Mouse (Mus musculus) left cerebral cortex, postnatal 14 days (tissue): ENCODE results near the gene Abraxas2. TPM values are rescaled to one million over a fixed set of nuclear protein-coding genes. Genes with fewer than 3 reads are reported as not detected.
A peak's percentile ranks its signal among the peaks of the same experiment; 100 is the strongest.

ENCODE experiments used
- DNase-seq, 2 experiments: peaks; one replicate each; pipeline ENCODE4 v3.0.0; 2021 to 2022; ENCODE audit warnings: low spot score in 2 of 2, mixed read lengths in 1 of 2
- intact Hi-C: fragments of 180-260 bp; cut with DNase I; formaldehyde crosslinking; loops from one replicate; pipeline ENCODE4 v1.15.1; 2025
- total RNA-seq, 2 experiments: library from RNA; stranded (reverse); gene quantifications; 2 replicates each; pipeline ENCODE4 v1.2.3; 2021

The Abraxas2 gene
- total RNA-seq, 2 experiments from 2014 or later: 24.9 to 28.2 TPM

GRCm38 (mm10) chr7:132843152-132843551 is 15.9 kb upstream of the Abraxas2 start:
- no peak for DNase-seq
- intact Hi-C loops: no loop called here

DNA sequence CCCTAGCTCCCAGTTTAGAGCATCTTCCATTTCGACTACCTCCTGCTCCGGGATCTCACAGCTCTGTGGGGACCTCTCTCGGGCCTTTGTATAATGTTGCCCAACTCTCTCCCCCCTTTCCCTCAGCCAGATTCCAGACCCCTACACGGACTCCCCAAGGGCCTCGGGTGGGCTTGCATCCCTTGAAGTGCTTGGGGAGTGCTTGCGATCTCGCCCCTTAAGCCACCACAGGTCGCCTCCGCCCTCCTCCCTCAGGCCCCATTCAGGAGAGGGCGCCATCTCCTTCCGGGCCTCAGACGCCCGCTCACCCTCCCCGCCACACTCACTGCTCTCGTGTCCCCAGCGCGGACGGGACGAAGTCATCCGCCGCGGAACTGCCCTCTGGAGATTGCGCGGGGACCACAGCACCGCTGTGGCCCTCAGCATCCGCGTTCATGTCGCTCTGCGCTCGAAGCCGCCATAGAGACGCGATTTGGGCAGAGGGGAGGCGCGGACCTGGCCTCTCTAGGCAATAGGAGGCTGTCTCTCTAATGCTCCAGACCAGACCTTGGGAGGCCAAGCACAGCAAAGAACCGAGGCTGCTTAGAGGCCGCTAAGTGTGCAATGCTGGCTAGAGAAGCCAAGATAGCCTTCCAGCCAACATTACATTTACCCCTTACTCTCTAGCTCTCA is 6.7 kb upstream of the Abraxas2 start, which contains the start of gene Eef1akmt2:
Eef1akmt2 (minus strand) TSS at position 501 of the 672 bp plus-strand sequence.
- DNase-seq: peak; percentile 80 to 84
- intact Hi-C loops: loop anchor here (5.0 kb wide), 2 partner anchors 40 to 195 kb away; partner anchors contain the start of gene Fam53b

DNA sequence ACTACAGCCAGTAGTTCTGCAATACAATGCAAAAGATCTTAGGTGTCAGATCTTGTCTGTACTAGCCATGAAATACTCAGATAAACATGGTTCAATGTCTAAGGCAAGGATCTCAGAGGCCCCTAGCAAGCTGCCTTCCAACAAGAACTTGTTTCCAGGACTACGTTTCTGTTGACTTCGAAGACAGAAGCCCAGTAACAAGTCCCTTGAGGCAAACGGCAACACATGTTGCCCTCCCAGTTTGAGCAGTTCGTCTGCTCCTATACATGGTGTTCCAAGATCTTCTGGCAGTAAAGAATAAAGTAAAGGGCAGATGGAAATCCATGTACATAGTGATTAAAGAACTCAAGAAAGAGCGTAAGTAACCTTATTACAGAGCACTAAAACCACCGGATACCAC is 5.7 kb upstream of the Abraxas2 start:
- intact Hi-C loops: loop anchor here (5.0 kb wide), 2 partner anchors 41 to 196 kb away; partner anchors contain the start of gene Fam53b
- no peak for DNase-seq

- intact Hi-C loops: loop anchor here (5.0 kb wide), 2 partner anchors 42 to 197 kb away; partner anchors contain the start of gene Fam53b
- peak in 1 of 2 experiments; percentile 33 for DNase-seq
These were observed 5.1 kb upstream of the Abraxas2 start for GRCm38 (mm10) chr7:132853946-132854345.

GRCm38 (mm10) chr7:132856083-132856482 is 2.9 kb upstream of the Abraxas2 start:
- intact Hi-C loops: no loop called here

DNA sequence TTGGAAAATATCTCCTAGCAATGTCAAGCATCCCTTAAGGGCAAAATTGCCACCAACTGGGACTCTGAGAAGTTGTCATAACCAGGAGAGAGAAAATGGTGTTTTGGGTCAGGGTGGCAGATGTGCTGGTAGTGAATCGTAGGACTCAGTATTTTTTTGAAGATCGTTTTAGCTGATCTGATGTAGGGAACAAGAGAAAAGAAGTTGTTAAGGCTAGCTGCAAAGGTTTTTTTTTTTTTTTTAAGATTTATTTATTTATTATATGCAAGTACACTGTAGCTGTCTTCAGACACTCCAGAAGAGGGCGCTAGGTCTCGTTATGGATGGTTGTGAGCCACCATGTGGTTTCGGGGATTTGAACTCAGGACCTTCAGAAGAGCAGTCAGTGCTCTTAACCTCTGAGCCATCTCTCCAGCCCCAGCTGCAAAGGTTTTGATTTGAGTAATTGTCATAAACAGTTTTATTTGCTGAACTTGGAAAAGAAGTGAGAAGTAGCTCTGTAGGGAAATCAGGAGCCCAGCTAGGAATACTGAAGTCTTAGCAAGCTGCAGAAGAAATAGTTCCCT is 899 bp upstream of the Abraxas2 start:
- intact Hi-C loops: no loop called here
- no peak for DNase-seq

More at GRCm38 (mm10) chr7:132856083-132856482, 2.9 kb upstream of the Abraxas2 start:
- no peak for DNase-seq

DNA sequence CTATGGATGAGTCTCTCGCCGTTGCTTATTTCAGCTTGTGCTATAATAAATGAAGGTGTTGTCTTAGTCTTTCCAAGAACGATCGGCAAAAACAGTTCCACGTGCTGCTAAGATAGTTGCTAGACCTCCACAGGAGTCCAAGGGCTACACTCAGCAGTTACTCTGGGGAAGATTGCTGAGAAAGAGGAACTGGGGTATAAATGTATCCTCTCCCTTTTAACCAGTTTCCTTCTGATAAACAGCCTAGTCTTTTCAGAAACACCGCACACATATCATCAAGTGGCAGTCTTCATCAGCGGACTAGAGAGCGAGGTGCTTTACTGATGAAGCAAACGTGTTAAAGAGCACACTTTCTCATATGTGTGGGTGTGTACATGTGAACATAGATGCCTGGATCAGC is 7.3 kb downstream of the Abraxas2 start:
- intact Hi-C loops: no loop called here
- no peak for DNase-seq

GRCm38 (mm10) chr7:132873043-132873442 is 14.0 kb downstream of the Abraxas2 start:
- intact Hi-C loops: loop anchor here (10.0 kb wide), 1 partner anchor 772 kb away; no protein-coding TSS in a partner anchor
- DNase-seq: no peak

DNA sequence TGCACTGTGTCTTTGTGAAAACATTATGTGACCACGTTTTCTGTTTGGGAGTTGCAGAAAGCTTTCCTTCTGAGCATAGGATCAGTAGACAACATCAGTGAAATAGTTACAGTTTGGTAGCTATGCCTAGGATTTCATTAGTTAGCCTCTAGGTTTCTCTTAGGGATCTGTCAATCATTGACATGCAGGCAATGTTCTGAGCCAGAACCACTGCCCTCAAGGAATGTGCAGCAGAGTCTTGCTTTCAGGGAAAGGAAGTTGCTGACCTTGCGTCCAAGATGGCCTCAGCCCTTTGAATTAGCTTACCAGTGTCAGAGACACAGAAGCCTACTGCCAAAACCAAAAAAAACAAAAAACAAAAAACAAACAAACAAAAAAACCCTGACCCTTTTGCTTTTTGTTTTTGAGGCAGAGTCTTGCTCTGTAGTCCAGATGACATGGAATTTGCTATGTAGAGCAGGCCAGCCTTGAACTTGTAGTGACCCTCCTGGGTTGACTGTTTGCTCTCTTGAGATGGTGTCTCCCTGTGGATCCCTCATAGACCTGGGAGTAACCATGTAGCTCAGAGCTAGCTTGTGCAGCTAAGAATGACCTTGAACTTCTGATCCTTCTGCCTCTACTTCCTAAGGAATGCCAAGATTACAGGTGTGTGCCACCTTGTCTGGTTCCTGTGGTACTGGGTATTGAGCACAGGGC is 16.5 kb downstream of the Abraxas2 start:
- intact Hi-C loops: loop anchor here (10.0 kb wide), 1 partner anchor 769 kb away; no protein-coding TSS in a partner anchor
- DNase-seq: no peak

DNA sequence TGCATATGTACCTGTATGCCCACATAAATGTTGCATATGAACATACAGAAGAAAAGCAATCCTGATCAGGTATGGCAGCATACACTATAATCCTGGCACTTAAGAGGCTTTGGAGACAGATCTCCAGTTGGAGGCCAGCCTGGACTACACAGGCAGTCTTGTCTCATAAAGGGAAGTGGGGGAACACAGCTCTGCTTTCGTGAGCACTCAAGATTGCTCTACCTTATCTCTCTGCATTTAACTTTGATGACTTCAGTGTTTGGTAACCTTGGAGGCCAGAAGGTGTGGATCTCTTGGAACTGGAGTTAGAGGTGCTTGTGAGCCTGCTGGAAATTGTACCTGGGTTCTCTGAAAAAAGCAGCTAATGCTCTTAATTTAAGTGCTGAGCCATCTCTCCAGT is 21.3 kb downstream of the Abraxas2 start:
- intact Hi-C loops: no loop called here
- DNase-seq: no peak

DNA sequence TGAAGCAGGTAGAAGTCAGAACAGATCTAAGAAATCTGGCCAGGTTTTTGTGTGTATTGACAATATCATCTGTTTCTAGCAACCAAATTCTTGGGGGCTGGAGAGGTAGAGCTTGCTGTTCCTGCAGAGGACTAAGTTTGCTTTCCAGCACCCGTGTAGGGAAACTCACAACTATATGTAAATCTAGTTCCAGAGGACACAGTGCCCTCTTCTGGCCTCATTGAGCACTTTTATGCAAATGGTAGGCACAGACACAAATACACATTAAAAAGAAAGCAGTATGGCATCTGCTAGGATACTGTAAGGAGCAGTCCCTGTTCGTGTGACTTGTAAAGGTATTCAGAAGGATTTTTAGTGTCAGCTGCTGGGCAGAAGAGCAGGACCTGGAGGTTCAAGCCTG is 23.3 kb downstream of the Abraxas2 start:
- intact Hi-C loops: no loop called here

DNA sequence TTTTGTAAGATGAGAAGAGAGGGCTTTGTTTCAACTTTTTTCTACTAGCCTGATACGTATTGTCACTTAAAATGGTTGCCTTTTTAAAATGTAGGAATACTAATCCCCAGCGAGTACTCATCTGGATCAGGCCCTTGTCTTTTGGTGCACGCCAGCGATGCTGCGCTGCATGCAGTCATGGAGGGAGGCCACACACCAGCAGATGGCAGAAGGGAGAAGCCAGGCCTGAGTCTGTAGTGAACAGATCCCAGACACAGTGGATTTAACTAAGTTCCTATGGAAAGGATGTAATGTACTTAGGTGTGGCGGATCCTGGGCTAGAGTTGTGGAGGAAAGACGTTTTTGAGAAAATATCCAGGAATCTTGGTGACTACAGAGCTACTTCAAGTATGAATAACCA is 25.0 kb downstream of the Abraxas2 start:
- peak; percentile 31 to 42 for DNase-seq
- intact Hi-C loops: no loop called here

More for the DNA sequence above, 23.3 kb downstream of the Abraxas2 start:
- DNase-seq: no peak

DNA sequence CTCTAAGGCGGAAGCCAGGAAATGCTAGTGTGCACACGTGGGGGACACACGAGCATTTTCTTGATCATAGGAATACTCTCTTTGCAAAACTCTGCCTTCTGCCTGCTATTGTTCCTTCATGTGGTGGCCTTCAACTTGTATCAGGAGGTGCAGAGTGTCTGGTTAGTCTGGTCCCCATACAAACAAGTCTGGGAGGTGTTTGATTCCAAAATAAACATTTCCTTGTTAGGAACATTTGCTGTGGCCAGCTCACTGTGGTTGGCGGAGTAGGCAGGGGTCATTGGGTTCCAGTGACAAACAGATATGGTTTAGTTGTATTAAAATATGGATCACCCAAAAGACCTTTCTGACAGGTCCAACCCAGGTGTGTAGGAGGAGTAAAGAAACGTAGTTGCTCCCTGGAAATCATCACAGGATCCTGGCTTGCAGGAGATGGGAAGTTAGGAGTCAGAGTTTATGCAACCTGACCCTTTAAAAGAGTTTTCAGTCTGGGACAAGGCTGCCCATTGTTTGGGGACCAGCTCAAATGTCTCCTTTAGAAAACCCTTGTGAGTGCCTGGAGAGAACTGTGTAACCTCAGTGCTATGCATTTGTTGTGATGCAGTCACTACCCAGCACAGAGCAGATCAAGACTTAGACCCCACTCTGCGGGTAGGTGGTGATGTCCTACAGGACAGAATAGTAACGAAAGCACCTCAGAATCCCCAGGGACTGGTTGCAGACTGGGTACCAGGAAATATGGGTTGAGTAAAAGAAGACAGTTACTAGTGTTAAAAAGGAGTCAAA is 28.2 kb downstream of the Abraxas2 start:
- intact Hi-C loops: no loop called here

GRCm38 (mm10) chr7:132888052-132888451 is 29.0 kb downstream of the Abraxas2 start:
- DNase-seq: no peak
- intact Hi-C loops: no loop called here

More for the DNA sequence above, 28.2 kb downstream of the Abraxas2 start:
- no peak for DNase-seq

DNA sequence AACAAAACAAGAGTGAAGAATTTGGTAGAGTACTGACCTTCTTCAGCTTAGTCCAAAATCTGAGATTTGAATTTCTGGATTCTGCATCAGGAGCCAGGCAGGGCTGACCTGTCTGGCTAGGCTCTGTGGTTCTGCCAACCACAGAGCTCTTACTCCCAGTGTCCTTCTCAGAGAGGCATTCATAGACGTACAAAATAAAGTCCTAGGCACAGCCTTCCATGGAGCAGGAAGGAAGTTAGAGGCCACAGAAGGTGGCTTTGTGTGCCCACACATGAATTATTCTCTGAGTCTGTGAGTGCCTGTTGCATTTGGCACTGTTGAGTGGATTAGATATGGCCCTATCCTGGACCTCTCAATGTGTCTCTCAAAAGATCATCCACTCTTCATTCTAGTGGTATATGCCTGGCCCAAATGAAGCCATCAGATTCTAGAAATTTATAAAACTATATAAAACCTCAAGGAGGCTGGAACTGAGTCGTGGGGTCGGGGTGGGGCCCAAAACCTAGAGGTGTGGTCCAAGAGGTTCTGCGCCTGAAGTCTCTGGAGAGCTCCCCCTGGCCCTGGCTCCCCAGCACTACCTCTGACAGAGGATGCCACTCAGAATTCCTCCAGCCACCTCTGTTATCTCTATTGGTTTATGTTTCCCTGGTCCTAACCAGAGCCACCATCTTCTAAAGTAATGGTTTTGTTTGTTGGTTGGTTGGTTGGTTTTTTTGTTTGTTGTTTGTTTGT is 29.7 kb downstream of the Abraxas2 start:
- no peak for DNase-seq
- intact Hi-C loops: no loop called here

- intact Hi-C loops: no loop called here
- DNase-seq: no peak
These were observed 30.7 kb downstream of the Abraxas2 start for GRCm38 (mm10) chr7:132889691-132890090.

DNA sequence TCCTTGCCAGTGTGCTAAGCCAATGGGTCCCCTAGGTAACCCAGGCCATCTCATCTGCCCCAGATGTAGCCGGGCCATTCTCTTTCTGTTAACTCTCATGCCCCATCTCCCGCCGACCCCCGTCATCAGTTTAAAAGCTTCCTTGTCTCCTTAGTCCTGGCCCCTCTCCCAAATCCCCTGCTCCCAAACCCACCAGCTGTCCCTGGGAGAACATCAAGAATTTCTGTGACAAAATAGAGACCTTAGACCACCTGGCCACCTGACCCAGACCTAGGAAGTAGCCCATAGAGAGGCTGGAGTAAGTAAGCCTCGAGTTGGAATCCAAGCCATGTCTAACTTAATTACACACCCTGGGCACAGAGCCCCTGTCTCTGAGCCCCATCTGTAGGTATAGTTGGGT is 31.2 kb downstream of the Abraxas2 start:
- DNase-seq: no peak
- intact Hi-C loops: no loop called here

DNA sequence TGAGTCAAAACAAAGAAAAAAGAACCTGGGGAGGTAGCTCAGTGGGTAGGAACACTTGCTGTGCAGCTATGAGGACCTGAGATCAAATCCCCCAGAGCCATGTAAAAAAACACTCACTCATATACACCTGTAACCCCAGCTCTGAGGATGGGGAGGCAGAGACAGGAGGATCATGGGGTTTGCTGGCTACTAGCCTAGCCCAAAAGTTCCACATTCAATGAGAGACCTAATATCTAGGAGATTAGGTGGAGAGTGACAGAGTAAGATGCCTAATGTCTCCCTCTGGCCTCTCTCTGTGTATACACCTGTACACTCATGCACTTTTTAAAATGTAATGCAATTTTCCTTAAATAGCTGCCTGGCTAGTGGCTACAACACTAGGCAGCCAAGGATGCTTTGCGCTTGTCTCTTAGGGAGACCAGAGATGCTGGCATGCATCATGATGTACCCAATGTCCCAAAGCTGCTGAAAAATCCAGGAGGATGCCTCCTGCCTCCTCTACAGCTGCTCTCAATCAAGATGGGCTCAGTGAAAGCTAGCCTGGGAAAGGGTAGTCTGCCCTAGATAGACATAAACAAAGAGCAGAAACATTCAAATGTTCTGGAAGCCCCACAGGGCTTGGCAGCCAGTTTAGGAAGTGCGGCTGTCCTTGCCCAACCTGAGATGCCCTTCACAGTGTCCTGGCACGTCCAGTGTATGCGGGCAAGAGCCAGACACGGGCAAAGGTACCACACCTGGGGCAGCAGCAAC is 32.7 kb downstream of the Abraxas2 start:
- no peak for DNase-seq
- intact Hi-C loops: no loop called here
